Mouse (Mus musculus) layer of hippocampus, adult 8-10 months (tissue): ENCODE results near the gene Tmem19. TPM values are rescaled to one million over a fixed set of nuclear protein-coding genes. Genes with fewer than 3 reads are reported as not detected.

ENCODE experiments used
- DNase-seq, 2 experiments: peaks; one replicate each; pipeline ENCODE4 v3.0.0; 2022; ENCODE audit warnings: low spot score in 2 of 2
- total RNA-seq, 4 experiments: library from RNA; stranded (reverse); gene quantifications; 2 replicates each; pipeline ENCODE4 v1.2.4; 2022

Tmem19 gene
- total RNA-seq, 4 experiments from 2014 or later, result 35.6 to 46.8 (median 41.7) TPM

DNA sequence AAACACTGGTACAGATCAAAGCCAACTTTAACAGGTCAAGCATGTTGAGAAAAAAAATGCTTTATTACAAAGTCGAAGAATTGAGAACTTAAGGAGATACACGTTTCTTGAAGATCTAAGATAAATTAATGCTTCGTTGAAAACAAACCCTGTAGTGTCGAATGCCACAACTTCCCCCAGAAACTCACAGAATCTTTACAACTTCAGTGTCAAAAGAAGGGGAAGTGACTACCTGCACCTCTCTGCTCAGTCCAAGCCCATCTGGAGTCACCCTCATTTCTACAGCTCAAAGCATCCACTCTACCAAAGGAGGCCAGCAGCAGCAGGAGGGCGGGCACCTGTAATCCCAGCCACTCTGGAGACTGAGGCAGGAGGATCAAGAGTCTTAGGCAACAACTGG is 50.1 kb downstream of the Tmem19 start:
- DNase-seq, result no peak

DNA sequence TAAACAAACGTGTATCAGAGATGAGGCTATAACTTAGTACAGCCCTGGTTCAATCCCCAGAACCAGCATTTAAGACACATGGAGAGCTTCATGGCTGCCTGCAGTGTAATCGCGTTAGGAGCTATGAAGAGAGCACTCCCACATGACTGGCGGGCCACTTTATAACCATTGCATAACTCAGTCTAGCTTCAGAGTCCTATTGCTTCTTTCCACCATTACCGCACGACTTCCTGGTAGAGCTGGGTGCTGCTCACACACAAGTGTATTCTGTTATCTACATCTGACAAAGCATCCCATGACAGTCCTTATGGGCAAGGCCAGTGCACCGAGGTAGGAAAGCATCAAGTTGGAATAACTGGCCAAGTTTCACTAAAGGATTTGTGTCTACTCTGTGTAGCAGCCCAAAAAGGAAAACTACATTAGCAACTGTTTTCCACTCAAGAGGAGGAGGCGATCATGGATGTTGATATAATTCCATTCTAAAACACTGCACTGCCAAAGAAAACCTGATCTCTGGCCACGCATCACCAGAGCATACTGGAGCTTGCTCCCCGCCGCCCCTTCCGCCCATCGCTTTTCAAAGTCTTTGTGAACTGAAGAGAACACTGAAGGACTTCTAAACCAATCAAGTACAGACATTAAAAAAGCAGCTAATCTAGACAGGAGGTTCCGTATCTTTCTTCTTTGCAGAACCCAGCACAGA is 50.9 kb downstream of the Tmem19 start:
- no peak for DNase-seq

DNA sequence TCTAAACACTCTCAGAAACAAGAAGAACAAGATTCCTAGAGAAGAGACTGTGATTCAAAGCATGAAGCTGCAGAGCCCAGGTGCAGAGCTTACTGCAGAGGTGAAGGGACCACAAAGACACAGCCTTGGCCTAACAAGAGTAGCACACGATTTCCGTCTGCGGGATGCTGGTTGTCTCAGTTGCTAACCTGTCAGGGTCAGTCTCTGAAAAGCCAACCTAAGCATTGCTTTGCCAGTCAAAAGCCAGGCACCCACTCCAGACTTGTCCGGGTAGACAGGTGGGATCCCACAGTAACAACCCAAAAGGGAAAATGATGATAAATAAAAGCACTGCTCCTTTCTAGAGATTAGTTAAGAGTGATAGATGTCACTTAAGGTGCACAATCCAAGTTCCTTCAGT is 53.1 kb downstream of the Tmem19 start:
- DNase-seq, result no peak

DNA sequence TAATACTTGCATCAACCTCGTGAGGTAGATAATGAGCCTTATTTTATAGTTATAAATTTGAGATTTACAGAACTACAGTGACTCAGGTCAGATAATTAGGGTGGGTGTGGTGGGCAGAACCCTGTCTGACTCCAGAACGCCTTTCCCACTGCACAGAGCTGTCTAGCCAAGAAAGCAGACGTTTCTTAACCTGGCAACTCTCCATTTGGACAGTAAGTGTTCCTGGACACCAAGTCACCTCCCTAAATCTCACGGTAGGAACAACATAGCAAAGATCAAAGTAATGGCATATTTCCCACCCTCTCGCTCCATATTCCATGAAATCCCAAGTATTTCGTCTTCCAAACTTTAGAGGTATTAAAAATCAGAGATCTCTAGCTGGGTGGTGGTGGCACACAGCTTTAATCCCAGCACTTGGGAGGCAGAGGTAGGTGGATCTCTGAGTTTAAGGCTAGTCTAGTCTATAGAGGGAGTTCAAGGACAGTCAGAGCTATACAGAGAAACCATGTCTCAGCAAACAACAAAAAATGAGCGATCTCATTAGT is 54.9 kb downstream of the Tmem19 start:
- no peak for DNase-seq

DNA sequence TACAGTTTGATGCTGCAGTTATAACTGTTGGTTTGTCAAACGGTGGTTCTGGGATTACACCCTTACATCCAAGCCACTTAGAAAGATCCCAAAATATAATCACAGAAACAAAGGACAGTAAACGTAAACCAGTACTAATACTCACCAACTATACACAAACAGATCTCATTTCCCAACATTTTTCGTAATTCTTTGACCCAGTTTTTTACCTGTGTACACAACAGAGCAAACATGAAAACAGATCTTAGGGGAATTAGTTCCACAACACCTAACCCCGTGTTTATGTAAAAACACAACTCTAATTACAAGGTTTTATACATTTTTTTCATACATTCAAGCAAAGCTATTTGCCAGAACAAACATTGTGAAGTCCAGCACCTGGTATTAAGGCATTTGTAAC is 63.6 kb downstream of the Tmem19 start:
- no peak for DNase-seq

DNA sequence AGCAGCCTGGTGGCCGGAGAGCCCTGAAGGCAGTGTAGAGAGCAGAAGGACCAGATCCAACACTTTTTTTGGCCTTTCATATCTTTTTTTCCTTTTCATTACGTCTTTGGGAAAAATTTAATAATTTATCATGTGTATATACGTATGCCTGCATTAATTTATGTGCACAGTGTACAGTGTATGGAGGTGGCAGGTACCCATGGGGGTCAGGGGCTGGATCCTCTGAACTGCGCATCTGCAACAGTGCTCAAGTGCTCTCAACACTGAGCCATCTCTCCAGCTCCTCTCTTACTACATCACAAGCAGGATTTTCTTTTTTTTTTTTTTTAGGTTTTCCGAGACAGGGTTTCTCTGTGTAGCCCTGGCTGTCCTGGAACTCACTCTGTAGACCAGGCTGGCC is 64.7 kb downstream of the Tmem19 start:
- no peak for DNase-seq

DNA sequence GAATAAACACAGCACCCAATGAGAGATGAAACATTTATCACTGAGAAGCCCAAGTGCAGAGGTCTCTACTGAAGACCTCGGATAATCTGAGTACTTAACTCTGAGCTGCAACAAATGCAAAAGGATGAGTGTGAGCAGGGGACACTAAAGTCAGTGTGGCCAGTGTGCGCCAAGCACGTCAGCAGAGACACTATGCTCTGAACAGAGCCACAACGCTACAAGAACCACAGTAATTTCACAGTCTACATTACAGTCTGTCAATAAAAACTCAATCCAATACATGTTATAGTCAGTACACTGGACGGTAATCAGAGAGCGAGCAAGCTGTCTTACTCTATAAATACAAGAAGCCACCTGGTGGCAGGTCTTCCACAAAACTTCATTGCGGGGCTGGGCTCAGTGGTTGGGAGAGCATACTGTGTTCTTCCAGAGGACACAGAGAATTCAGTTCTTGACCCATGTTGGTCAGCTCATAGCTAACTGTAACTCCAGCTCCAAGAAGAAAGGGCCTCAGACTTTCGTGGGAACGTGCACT is 65.8 kb downstream of the Tmem19 start:
- no peak for DNase-seq

DNA sequence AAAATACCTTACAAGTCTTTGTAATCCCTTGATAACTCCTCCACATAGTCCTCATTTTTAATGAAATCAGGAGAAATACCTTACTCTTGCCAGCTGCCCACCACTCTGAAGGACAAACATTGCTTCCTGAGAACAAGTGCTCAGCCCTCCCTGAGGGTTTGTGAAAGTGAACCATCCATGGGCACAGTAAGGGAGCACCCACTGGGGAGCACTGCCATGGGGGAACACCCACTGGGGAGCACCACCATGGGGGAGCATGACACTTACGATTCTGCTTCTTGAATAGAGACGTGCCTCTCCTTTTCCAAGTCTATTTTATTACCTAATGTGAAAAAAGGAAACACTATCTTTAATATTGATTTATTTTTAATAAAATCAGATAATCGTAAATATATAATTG is 67.1 kb downstream of the Tmem19 start:
- no peak for DNase-seq

DNA sequence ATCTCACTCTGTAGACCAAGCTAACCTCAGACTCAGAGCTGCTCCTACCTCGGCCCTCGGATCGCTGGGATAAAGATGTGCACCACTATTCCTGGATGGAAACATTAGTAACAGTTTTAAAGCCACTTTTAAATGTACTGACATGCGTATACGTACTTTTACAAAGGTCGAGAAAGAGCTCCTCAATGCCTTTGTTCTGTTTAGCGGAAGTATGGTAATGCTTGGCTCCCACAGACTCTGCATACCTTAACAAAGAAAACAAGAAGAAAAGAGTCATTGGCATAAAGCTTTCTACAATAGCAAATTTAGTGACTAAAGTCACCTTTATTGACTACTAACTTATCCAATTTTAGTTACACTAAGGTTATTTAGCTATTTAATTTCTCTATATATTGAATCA is 67.6 kb downstream of the Tmem19 start:
- no peak for DNase-seq

DNA sequence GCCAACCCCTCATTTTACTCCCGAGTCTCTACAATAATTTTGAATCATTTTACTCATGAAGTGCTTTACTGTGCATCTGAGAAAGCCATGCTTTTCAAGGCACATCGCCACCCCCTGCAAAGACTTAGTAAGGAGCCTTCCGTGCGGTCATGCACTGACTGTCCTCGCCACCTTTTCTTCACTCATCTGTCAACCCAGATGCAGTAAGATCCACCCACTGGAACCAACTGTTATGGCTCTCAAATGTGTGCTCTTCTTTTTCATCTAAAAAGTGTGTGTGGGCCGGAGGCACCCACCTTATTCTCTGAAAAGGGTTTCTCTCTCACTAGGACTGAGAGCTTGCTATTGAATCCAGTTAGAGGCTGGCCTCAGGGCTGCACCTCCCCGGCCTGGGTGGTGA is 68.4 kb downstream of the Tmem19 start:
- no peak for DNase-seq

DNA sequence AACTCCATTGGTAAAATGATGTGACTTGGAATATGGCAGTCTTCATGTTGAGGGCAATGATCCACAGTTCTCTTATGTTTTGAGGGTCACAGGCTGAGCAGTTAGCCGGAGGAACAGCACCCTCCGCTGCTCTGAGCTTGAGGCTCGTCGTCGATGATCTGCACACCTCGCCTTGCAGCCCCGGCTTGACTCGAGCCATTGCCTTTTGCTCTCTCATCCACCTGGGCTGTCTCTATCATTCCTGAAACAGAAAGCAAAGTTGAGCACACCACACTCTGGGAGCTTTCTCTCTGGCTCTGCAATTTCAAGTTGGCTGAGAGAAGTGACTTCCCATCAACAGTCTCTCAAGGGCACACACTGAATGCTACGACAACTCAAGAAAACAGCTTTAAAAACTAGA is 71.6 kb downstream of the Tmem19 start:
- DNase-seq, result no peak

Other genes starting within 250 kb of the Tmem19 start
- under 1 TPM; 0.69 to 0.85 (median 0.79) TPM for gene Tph2, start 177.5 kb downstream of the Tmem19 start, total RNA-seq
- 10 to 100 TPM; 60.7 to 67.5 (median 63.8) TPM for gene Tbc1d15, start 111.0 kb downstream of the Tmem19 start, total RNA-seq
- 10 to 100 TPM; 55.2 to 58.6 (median 57.9) TPM for gene Rab21, start 46.9 kb downstream of the Tmem19 start, total RNA-seq
- gene Thap2, start 21.9 kb upstream of the Tmem19 start, total RNA-seq, result 10 to 100 TPM; 13.0 to 18.3 (median 15.1) TPM
- gene Zfc3h1, start 22.5 kb upstream of the Tmem19 start, total RNA-seq, result 10 to 100 TPM; 44.9 to 61.2 (median 52.3) TPM
- 1 to 10 TPM in 1 of 4 experiments, under 1 TPM in 2, not detected in 1; 0.38 to 1.3 (median 0.45) TPM for gene A930009A15Rik, start 207.5 kb upstream of the Tmem19 start, total RNA-seq
- 1 to 10 TPM; 1.9 to 2.3 (median 1.9) TPM for gene Lgr5, start 225.3 kb upstream of the Tmem19 start, total RNA-seq